Mouse (Mus musculus) heart, embryonic 12.5 days (tissue): ENCODE data around the gene Frmd4a. TPM values are rescaled to one million over a fixed set of nuclear protein-coding genes. Genes with fewer than 3 reads are reported as not detected.
"Not testable (repeated sequence)": the region's sequence is repeated elsewhere in the genome, so short reads cannot be mapped to it uniquely, and the experiment has no call there.

Experiments used
- ATAC-seq: fragments of 200-750 bp; cut with Nextera tagmentation; 2 replicates; pipeline ENCODE4 v1.8.0; 2017; ENCODE audit warnings: moderate TSS enrichment, moderate library complexity; ENCODE audit not compliant: insufficient number of reproducible peaks, low FRiP score
- H3K27ac ChIP-seq: fragments of 300-500 bp; sonication (generic); 2 replicates; pipeline ENCODE4 v1.5.1; 2016; ENCODE audit warnings: mild to moderate bottlenecking, moderate library complexity; ENCODE audit not compliant: poor library complexity, severe bottlenecking
- H3K27me3 ChIP-seq: fragments of 300-500 bp; sonication (generic); replicated peaks from 2 replicates; pipeline ENCODE4 v1.6.1; 2016; ENCODE audit warnings: mild to moderate bottlenecking, moderate library complexity
- H3K36me3 ChIP-seq: fragments of 300-500 bp; sonication (generic); 2 replicates; pipeline ENCODE4 v1.6.1; 2016; ENCODE audit warnings: mild to moderate bottlenecking, moderate library complexity
- H3K4me1 ChIP-seq: fragments of 300-500 bp; sonication (generic); replicated peaks from 2 replicates; pipeline ENCODE4 v1.6.1; 2016; ENCODE audit warnings: mild to moderate bottlenecking
- H3K4me2 ChIP-seq: fragments of 300-500 bp; sonication (generic); 2 replicates; pipeline ENCODE4 v1.6.1; 2016; ENCODE audit warnings: mild to moderate bottlenecking, moderate library complexity
- H3K4me3 ChIP-seq: fragments of 300-500 bp; sonication (generic); 2 replicates; pipeline ENCODE4 v1.5.1; 2016; ENCODE audit warnings: mild to moderate bottlenecking
- H3K9ac ChIP-seq: fragments of 300-500 bp; sonication (generic); 2 replicates; pipeline ENCODE4 v1.6.1; 2016; ENCODE audit warnings: mild to moderate bottlenecking, moderate library complexity
- H3K9me3 ChIP-seq: fragments of 300-500 bp; sonication (generic); replicated peaks from 2 replicates; pipeline ENCODE4 v1.6.1; 2016; ENCODE audit warnings: mild to moderate bottlenecking, moderate library complexity
- WGBS: fragments of 180-500 bp; shearing (Covaris S2); methylation state at CpG from one replicate; pipeline ENCODE4 v1.1.7; 2016; 5-methylcytosine and 5-hydroxymethylcytosine counted together
- polyA plus RNA-seq: library from polyadenylated mRNA; unstranded; fragments of >200 nt; fragmentation: Nextera tagmentation; extraction: Ambion mirVana; gene quantifications from 2 replicates; pipeline ENCODE4 v1.2.1, GENCODE M21; 2016

Frmd4a gene
- polyA plus RNA-seq, 1 experiment from 2014 or later: 23.2 TPM

DNA sequence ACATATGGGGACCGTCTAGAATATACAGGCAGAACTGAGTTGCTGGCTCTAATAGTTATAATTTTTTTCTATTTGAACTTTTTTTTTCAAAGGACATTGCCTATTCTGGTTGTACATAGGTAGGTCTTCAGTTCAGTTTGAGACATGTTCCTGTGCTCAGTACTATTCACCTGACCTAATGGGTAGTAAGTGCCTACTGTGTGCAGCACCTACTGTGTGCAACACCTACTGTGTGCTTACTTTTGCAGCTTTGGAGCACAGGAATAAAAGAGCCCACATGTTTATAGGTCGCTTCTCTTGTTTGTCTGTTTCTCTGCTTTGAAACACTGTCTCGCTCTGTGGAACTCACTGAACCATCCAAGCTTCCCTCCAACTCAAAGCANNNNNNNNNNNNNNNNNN lies 284.6 kb downstream of the Frmd4a start:
- H3K4me3 ChIP-seq: no peak overlapping the region
- ATAC-seq: no peak
- no peaks in the 10 kb centered on the region for H3K36me3 ChIP-seq
- H3K27ac ChIP-seq: no peak overlapping the region
- H3K27me3 ChIP-seq: no peaks in the 10 kb centered on the region
- peaks cover 44% of the 10 kb centered on the region for H3K4me1 ChIP-seq
- peak overlapping the region; percentile 31 for H3K4me2 ChIP-seq
- WGBS: 78% methylated on average over 3 of the region's 3 CpGs
- no peaks in the 10 kb centered on the region for H3K9me3 ChIP-seq
- H3K9ac ChIP-seq: no peak overlapping the region

DNA sequence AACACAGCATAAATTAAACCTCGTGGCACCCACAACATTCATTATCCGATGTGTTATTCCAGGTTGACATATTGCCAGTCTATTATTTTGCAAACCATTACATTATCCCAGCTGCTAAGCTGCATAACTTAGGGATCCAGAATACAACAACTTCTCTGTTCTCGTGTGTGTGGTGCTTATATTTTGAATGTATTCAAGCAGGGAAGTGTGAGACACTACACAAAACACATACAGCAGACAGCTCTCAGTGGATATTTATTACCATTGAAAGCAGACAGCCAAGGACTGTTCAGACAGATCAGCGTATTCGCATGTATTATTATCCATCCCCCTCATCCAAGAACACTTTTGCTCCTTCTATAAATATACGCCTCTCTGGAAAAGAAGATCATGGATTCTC lies 289.6 kb downstream of the Frmd4a start:
- ATAC-seq: no peak
- Histone ChIP-seq H3K4me3 (no peak overlapping the region), H3K4me2 (no peak overlapping the region), H3K9me3 (0 out of 2 replicates have a peak, but pooled peaks cover 3% of the 10 kb centered on the region), H3K27me3 (no peaks in the 10 kb centered on the region), H3K4me1 (peaks cover 14% of the 10 kb centered on the region), H3K27ac (no peak overlapping the region; the same call in 1 of the 2 replicates), H3K36me3 (no peaks in the 10 kb centered on the region), H3K9ac (no peak overlapping the region)
- 78% methylated on average over 6 of the region's 6 CpGs for WGBS

DNA sequence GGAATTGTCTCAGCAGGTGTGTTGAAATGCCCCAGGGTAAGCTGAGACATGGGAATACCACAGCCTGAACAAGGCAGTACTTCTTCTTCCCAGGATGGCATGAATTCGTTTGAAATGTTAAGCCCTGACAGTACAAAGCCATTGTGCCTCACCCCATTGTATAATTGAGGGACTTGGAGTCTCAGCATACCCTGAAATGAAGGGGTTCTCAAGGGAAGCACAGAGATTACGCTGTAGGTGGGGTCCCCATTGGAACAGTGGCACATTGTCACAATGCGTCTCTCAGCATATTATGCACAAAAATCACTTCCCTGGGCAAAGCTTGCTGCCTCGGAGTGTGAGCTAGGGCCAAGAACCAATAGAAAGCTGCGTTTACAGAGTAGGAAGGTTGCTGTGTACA lies 297.0 kb downstream of the Frmd4a start:
- no peaks in the 10 kb centered on the region for H3K36me3 ChIP-seq
- no peak overlapping the region for H3K27ac ChIP-seq
- no peak overlapping the region for H3K4me3 ChIP-seq
- H3K27me3 ChIP-seq: no peaks in the 10 kb centered on the region
- WGBS: 79% methylated on average over 5 of the region's 5 CpGs
- H3K9ac ChIP-seq: no peak overlapping the region
- H3K4me2 ChIP-seq: no peak overlapping the region
- H3K4me1 ChIP-seq: peaks cover 11% of the 10 kb centered on the region
- no peak for ATAC-seq
- no peaks in the 10 kb centered on the region for H3K9me3 ChIP-seq

DNA sequence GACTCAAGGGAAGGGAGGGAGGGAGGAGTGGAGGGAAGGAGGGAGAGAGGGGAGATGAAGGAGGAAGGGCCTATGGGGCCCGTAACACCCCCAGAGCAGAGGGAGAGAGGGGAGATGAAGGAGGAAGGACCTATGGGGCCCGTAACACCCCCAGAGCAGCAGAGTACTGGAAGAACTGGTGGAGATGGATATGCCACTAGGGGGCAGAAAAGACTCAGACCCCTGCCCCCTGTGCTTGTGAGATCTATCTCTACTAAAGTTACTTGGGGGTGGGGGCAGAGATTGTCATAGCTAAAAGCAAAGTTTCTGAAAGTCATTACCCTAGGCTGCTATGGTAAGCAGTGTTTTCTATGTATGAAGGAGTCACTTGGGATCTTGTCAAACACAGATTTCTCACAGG lies 299.1 kb downstream of the Frmd4a start:
- 51% methylated on average over 2 of the region's 2 CpGs for WGBS
- 0 out of 2 replicates have a peak, but pooled peaks have one; percentile 25 for ATAC-seq
- Histone ChIP-seq H3K36me3 (no peaks in the 10 kb centered on the region), H3K27me3 (no peaks in the 10 kb centered on the region), H3K9ac (no peak overlapping the region), H3K9me3 (no peaks in the 10 kb centered on the region), H3K27ac (no peak overlapping the region), H3K4me2 (no peak overlapping the region), H3K4me3 (no peak overlapping the region), H3K4me1 (peaks cover 11% of the 10 kb centered on the region)

DNA sequence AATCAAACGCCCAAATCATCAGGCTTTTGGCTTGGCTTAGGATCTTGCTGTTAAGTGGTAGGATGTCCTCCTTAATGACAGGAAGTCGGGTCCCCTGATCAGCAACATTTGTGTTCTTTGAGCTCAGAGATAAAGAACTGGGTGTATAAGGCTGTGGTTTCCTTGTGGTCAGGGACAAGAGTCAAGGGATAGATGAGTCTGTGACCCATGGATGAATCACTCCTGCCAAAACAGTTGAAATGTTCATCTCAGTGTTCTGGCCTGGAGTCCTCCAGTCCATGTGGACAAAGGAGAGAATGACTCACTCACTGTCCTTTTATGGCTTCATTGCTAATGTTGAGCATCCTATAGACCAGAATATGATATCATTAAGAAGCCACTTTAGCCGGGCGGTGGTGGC lies 300.6 kb downstream of the Frmd4a start:
- Histone ChIP-seq H3K27me3 (no peaks in the 10 kb centered on the region), H3K27ac (no peak overlapping the region), H3K9me3 (no peaks in the 10 kb centered on the region), H3K4me3 (no peak overlapping the region), H3K9ac (no peak overlapping the region), H3K4me1 (peaks cover 7% of the 10 kb centered on the region), H3K4me2 (no peak overlapping the region), H3K36me3 (no peaks in the 10 kb centered on the region)
- ATAC-seq: peak; percentile 22; the same call in 1 of the 2 replicates
- 53% methylated on average over 4 of the region's 4 CpGs for WGBS

DNA sequence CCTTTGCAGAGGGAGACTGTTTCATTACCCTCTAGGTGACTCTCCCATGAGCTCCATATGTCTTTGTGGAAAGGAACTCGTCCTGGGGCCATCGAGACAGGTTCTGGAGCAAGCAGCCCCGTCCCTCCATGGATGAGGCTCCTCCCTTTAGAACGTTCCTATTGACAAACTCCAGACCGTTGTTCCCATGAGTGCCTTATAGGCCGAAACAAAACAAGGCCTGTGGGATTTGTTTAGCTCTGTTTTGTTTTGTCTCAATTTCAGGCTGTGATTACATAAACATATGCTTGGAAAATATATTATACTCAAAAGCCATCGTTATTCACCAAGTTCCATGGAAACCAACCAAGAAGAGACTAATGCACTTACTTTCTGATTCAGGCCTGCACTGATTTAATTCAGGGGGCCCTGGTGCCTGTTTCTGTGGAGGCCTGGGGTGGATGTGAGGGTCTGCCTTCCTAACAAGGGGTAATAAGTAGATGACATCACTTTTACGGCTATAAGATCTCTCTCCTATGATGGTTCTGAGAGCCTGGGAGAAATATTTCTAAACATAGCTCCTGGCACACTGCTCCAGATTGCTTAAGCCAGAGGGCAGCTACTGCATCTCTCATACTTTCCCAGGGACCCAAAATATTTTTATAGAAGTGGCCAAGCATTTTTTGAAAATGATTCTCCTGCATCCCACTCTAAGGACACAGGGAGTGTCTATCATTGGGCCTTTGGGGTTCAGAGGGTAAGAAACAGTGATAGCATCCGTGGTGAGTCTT lies 308.9 kb downstream of the Frmd4a start:
- WGBS: 44% methylated on average over 9 of the region's 9 CpGs
- Histone ChIP-seq H3K4me2 (no peak overlapping the region), H3K9ac (no peak overlapping the region), H3K9me3 (no peaks in the 10 kb centered on the region), H3K4me3 (no peak overlapping the region), H3K27me3 (no peaks in the 10 kb centered on the region), H3K36me3 (no peaks in the 10 kb centered on the region), H3K27ac (peak overlapping the region; percentile 69), H3K4me1 (peaks cover 41% of the 10 kb centered on the region)
- no peak for ATAC-seq

DNA sequence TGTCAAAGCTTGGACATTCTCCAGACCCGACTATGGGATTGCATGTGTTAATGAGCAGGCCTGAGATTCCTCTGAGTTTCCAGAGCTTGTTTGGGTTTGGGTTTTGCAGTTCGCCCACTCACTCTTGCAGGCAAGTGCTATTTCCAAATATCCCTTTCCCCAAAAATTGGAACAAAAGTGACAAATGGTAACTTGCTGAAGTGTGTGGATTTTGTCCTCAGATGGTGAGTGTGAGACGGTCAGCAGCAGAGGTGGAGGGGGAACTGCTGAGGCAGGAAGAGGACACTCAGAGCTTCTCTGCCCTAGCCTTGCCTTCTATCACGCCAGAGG lies 309.5 kb downstream of the Frmd4a start:
- Histone ChIP-seq H3K9ac (no peak overlapping the region), H3K4me1 (peaks cover 41% of the 10 kb centered on the region), H3K9me3 (no peaks in the 10 kb centered on the region), H3K27me3 (no peaks in the 10 kb centered on the region), H3K27ac (peak overlapping the region; percentile 69), H3K36me3 (no peaks in the 10 kb centered on the region), H3K4me2 (no peak overlapping the region), H3K4me3 (no peak overlapping the region)
- no peak for ATAC-seq
- 28% methylated on average over 4 of the region's 4 CpGs for WGBS

DNA sequence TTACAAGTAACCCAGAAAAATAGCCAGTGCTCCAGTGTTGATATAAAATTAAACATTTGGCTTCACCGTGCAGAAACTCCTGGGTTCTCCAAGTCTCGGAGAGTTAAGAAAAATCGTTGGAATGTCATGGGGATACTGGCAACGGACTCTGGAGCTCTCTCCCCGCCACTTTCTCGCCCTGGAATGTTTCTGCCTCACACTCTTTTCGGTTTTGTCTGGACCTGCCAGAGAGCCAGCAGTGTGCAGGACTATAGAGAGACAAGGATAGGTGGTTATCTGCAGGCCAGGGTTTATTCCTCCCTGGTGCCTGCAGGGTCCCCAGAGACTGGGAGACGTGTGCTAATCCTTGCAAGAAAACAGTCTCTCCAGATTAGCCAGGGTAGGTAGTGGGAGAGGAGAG lies 314.9 kb downstream of the Frmd4a start:
- H3K4me1 ChIP-seq: peaks cover 55% of the 10 kb centered on the region
- peak overlapping the region; percentile 50 for H3K27ac ChIP-seq

DNA sequence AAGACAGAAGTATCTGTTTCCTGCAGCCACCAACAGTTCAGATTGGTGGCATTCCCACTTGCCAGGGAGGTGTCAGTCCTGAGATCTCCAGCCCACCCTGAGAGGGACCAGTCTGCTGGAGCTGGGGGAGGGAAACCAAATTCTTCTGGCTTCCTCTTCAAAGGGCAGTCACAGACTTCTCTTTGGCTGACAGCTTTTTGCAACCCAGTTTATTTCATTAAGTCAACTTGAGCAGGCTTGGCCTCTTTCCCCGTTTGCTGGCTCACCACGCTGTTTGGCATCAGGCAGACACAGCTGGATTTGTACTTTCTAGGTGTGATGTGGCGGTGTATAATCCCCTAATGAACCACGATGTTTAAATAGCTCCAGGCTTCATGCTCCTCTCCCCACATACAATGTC lies 316.7 kb downstream of the Frmd4a start:
- Histone ChIP-seq H3K27ac (peak overlapping the region; percentile 22; the same call in 1 of the 2 replicates), H3K4me3 (no peak overlapping the region), H3K36me3 (no peaks in the 10 kb centered on the region), H3K4me1 (peaks cover 48% of the 10 kb centered on the region), H3K4me2 (no peak overlapping the region), H3K9me3 (no peaks in the 10 kb centered on the region), H3K9ac (no peak overlapping the region), H3K27me3 (no peaks in the 10 kb centered on the region)
- WGBS: 28% methylated on average over 4 of the region's 4 CpGs
- ATAC-seq: peak; percentile 53; the same call in 1 of the 2 replicates

More for the DNA sequence above, 314.9 kb downstream of the Frmd4a start:
- Histone ChIP-seq H3K36me3 (no peaks in the 10 kb centered on the region), H3K4me3 (no peak overlapping the region), H3K4me2 (peak overlapping the region; percentile 20; the same call in 1 of the 2 replicates), H3K27me3 (no peaks in the 10 kb centered on the region), H3K9ac (no peak overlapping the region), H3K9me3 (no peaks in the 10 kb centered on the region)
- no peak for ATAC-seq
- WGBS: 19% methylated on average over 8 of the region's 8 CpGs

DNA sequence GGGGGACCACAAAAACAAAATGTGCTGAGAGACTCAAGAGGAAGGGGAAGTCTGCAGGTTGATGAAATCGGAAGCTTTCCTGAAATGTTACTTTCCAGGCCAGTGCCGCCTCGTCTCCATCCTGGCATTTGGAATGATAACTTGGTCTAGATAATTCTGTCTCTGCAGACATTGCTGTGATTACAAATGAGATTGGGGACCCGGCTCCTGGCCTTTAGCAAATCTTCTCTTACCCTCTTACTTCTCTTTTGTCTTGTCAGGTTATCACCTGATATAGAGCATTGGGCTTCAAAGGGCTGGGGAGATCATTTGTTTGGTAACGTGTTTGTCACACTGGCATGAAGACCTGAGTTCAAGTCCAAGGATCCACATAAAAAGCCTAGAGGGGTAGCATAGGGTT lies 317.4 kb downstream of the Frmd4a start:
- Histone ChIP-seq H3K4me1 (peaks cover 50% of the 10 kb centered on the region), H3K4me2 (no peak overlapping the region), H3K27ac (no peak overlapping the region), H3K36me3 (no peaks in the 10 kb centered on the region), H3K27me3 (no peaks in the 10 kb centered on the region), H3K9ac (no peak overlapping the region), H3K4me3 (no peak overlapping the region), H3K9me3 (no peaks in the 10 kb centered on the region)
- 43% methylated on average over 5 of the region's 5 CpGs for WGBS
- no peak for ATAC-seq

DNA sequence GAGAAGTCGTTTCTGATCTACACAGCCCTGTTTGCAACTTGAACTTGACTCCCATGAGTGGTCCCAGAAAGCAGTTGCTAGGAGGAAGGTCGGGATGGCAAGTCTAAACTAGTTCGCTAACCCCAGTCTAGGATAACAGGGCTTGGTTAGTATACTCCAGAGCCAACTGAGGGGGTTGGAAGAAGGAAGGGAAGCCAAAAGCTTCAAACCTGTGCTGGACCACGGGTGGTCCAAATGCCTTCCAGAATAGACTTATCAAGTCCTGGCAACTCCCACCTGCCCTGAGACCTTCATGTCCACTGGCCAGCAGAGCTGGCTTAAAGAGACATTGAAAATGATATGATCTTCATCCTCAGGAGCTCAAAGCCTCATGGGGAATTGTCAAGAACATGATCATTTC lies 318.4 kb downstream of the Frmd4a start:
- Histone ChIP-seq H3K4me2 (no peak overlapping the region), H3K27me3 (no peaks in the 10 kb centered on the region), H3K4me3 (no peak overlapping the region), H3K27ac (no peak overlapping the region), H3K36me3 (no peaks in the 10 kb centered on the region), H3K9ac (no peak overlapping the region), H3K9me3 (no peaks in the 10 kb centered on the region), H3K4me1 (peaks cover 46% of the 10 kb centered on the region)
- 57% methylated on average over 4 of the region's 4 CpGs for WGBS
- ATAC-seq: no peak

DNA sequence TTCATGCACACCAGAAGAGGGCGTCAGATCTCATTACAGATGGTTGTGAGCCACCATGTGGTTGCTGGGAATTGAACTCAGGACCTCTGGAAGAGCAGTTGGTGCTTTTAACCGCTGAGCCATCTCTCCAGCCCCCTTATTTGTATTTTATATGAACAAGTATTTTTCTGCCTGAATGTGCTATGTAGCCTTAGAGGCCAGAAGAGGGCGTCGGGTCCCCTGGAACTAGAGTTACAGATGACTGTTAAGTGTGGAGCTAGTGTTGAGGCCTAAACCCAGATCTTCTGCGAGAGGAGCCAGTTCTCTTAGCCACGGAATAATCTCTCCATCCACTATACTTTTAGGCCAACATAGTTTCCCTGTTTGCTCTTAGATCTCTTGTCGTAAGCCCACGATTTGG lies 320.8 kb downstream of the Frmd4a start:
- not testable (repeated sequence) for H3K27ac ChIP-seq, H3K9me3 ChIP-seq, H3K36me3 ChIP-seq, H3K4me2 ChIP-seq, H3K4me3 ChIP-seq, H3K27me3 ChIP-seq, H3K9ac ChIP-seq, ATAC-seq
- H3K4me1 ChIP-seq: peaks cover 34% of the 10 kb centered on the region
- WGBS: 42% methylated on average over 8 of the region's 8 CpGs
